Mouse (Mus musculus): ENCODE data around the gene Cacna1a.

Gene Cacna1a

DNA sequence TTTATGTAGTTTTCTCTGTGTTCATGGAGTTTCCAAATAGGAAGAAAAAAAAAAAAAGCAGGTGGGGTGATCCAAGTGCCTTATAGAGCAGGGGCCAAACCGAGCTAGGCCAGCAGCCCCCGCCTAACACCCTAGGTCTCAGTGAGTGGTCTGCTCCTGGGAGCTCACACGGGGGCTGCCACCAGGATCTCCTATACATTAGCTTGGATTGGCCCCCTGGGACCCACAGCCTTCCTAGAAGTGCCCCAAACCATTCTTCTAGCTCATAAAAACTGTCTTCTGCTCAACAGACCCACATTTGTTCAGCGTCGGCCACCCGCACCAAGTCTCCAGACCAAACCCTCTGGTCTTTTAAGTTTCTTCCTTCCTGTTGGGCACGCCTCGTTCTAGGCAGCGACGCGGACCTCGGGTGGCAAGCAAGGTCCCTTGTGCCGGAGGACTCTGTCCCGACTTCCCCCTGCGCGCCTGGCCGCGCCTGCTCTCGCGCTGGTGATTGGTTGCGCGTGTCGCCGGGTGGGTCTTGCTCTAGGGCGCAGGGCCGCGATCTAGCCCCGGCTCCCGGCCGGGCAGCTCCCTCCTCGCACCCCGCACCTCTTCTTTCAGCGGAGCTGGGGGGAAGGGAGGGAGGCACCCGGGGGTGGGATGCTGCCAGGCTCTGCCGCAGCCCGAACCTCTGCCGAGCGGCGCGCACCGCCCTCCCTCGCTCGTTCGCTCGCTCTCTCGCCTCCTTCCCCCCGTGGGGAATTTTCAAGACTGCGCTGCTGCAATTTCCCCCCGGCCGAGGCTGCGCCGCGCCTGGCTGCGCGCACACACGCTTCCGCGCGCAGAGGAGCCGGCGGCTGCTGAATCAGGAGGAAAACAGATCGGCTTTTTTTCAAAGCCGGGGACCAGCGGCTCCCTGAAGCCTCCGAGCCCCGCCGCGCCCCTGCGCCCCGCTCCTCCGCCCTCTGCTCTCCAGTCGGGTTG is 25.9 kb downstream of the Cacna1a start:
- DNase-seq (ENCODE audit: low read depth, low spot score): peak; percentile 47

DNA sequence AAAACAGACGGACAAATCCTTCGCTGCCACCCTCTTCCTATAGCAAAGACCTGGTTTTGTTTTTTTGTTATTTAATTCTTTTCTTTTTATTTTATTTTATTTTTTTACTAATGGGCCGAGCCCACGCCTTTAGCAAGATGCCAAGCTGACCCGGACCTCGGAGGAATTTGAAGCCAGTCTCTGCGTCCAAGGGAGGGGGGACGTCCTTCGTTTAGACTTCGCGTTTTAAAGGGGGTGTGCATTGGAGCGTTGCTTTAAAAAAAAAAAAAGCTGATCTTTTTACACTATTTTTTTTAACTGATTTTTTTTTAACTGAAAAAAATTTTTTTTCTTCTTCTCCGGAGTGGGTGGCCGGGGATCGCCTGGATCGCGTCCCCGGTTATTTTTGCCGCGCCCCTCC is 26.7 kb downstream of the Cacna1a start:
- no peak for DNase-seq (ENCODE audit: low read depth, low spot score)

DNA sequence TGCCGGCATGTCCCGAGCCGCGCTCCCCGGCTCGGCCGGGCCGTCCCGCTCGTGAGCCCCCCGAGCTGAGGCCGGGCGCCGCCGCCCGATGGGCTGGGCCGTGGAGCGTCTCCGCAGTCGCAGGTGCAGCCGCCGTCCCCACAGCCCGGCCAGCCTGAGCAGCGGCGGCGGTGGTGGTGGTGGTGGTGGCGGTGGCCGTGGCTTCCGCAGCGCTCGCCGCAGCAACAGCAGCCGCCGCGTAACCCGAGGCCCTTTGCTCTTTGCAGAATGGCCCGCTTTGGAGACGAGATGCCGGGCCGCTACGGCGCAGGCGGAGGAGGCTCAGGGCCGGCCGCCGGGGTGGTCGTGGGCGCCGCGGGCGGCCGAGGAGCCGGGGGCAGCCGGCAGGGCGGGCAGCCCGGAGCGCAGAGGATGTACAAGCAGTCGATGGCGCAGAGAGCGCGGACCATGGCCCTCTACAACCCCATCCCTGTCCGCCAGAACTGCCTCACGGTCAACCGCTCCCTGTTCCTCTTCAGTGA is 27.2 kb downstream of the Cacna1a start:
- DNase-seq (ENCODE audit: low read depth, low spot score): peak; percentile 13

DNA sequence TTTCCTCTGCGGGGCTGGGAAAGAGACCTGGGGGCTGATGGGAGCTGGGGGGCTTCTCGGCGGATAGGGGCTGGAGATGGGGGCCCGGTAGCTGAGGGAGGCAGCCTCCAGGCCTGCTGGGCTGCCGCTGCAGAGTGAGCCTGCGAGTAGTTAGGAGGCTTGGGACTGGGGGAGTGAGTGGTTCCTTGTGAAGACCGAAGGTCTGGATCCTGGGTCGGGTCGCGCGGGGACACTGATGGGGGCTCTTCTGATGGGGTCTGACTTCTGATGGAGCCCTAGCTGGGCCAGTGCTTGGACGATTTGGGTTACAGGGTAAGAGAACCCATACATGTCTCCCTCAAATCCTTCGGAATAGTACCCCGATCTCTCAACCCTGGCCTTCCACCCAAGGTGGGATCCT is 27.8 kb downstream of the Cacna1a start:
- no peak for DNase-seq (ENCODE audit: low read depth, low spot score)

DNA sequence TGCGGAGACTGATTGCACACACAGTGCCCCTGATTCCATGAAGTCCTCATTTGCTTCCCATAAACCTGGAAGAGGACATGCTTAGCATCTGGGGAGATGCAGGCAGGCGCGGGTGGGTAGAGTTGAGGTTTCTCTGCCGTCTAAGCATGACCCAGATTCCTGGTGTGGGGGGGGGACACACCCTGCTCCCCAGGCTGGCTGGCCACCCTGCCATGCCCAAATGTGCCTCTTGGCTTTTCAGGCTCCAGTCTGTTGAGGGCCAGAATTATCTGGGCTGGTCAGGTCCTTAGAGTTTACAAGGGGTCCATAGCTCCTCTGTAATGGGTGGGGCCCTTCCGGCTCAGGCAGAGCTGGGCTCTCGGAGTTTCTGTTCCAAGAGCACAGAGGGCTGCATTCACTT is 28.7 kb downstream of the Cacna1a start:
- DNase-seq (ENCODE audit: low read depth, low spot score): no peak

DNA sequence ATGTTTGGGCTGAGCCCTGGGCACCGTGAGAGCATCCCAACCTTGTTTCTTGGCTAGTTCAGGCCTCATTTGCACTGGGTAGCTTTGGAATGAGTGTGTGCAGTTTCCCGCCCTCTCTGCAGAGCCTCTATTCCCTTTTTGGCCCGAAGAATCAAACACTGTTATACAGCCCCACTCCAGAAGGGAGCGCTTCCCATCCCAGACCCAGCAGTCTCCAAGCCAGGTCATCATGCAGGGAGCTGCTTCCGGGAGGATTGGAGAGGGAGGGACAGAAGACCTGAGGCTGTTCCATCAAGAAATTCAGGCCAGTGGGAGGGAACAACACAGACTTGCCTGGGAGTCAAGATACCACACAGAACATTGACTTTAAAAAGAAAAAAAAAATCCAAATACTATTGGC is 29.6 kb downstream of the Cacna1a start:
- DNase-seq (ENCODE audit: low read depth, low spot score): no peak

DNA sequence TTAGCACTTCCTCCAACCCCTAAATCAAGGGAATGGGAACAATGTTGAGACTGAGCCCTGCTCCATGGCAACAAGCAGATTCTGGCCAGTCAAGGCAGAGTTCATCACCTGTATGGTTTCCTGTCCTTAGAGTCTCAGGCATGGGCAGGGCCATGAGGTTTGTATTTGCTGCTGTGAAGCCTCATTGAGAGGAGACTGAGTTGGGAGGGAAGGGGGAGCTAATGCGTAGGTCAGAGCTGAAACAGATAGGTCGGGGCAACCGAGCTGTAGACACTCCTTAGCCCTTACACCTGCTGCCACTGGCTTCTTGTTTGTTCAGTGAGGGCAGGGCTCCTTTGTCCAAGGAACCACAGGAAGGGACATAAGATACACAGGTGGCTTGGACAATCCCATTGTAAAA is 36.2 kb downstream of the Cacna1a start:
- no peak for DNase-seq (ENCODE audit: low read depth, low spot score)

DNA sequence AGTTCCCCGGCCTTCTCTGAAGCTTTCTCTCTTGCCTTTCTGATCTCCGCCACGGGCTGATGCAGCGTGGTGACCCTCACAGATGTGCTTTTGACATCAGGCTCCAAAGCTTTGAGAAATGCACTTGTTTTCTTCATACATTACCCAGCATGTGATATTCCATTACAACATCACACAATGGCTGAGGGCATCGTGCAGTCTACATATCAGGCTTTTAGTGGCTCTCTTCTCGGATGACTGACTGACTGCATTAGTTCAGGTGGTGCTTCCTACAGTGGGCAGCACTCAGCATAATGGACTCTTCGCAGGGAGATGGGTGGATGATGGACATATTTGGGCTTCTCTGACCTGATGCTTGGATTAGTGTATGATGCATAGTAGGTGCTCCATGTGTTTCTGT is 37.8 kb downstream of the Cacna1a start:
- no peak for DNase-seq (ENCODE audit: low read depth, low spot score)

DNA sequence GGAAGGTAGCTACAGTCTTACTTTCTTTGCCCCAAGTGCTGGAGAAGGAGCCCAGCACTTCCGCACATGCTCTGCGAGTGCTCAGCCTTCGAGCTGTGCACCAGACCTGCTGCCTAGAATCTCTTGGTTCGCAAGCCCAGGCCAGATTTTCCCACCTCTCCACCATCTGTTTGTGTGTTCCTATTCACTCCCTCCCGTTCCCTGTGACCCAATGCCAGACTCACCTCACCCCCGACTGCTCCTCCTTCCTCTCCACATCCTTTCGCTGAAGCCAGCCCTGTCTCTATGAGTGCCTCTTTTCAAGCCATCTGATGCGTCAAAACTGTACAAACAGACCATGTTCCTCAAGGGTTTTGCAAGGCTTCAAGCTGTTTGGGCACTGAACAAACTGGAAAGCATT is 38.3 kb downstream of the Cacna1a start:
- no peak for DNase-seq (ENCODE audit: low read depth, low spot score)

DNA sequence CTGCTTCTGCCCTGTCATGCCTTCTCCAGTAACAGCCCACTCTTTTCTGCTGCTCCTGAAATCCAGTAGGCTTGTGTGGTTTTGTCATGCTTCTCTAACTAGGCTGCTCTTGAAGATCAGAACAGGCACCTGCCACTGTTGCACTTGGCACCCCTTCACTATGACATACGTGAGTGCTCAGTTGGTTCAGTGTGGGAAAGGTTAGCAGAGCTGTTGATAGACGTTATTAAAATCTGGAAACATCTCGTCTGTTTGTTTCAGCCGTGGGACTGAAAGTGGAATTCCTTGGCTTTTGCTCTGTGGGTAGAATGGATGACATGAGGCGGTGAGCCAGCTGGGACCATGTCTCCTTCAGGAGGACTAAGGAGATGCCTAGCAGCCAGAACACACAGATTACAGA is 39.8 kb downstream of the Cacna1a start:
- no peak for DNase-seq (ENCODE audit: low read depth, low spot score)

DNA sequence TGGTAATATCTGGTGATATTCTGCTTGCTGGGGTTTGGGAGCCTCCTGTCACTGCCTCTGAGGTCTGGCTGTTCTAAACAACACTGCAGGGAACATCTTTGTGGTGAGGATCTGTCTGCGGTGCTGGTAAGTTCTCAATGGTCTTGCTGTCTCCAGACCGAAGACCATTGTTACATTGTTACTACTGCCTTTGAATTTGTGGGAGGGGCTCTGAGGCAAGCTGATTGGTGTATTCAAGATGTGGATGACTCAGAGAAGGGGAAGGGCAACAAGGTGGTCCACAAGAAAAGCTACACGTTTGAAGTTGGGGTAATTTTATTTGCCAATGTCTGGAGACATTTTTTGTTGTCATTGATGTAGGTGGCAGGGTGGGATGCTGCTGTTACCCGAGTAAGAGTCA is 40.8 kb downstream of the Cacna1a start:
- DNase-seq (ENCODE audit: low read depth, low spot score): no peak

DNA sequence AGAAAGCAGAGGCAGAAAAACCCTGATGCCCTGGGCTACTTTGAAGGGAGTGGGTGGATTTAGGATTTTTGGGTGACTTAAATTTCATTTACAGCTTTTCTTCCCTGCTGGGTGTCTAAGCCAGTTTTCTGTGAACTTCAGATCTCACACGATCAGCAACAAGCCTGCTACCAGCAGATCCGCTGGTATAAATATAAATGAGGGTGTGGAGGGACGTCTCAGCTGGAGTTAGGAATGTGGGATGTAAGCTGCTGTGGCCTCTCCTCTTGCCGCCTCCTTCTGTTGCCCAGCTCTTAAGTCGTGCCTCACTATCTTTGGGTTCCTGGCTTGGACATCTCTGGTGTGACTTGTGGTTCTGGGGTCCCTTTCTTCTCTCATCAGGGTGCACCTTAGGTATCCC is 41.3 kb downstream of the Cacna1a start:
- no peak for DNase-seq (ENCODE audit: low read depth, low spot score)

DNA sequence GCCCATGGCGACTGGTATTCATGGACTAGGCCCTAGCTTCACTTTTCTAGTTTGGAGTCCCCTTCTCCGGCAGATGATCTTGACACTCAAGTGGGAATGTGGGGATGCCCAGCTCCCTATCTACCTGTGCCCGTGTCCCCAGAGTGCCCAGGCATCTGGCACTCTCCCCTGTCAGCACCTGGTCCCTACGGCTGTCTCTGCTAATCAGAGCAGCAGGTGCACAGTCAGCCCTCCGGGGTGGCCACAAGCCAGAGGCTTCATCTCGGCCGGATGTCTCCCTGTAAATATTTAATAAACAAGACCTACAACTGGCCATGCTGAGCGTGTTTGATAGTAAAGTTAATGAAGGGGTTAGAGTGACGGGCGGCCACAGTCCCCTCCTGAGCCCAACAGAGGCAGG is 47.1 kb downstream of the Cacna1a start:
- DNase-seq (ENCODE audit: low read depth, low spot score): no peak

DNA sequence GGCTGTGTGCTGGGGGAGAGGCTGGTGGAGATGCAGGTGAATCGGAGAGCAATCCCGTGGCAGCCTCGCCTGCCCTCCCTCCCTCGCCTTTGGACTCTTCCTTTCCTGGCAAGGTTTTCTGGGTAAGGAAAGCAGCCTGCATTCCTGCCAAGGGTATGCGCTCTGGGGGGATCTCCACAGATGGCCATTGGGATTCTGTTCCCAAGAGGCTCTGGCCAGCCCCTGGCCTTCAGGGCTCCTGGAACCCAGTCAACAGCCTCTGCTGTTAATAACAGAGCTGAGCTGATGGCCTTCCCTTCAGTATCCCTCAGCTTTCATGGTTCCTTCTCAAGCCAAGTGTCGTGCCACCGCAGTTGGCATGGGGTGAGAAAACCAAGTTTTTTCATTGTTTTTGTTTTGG is 51.6 kb downstream of the Cacna1a start:
- no peak for DNase-seq (ENCODE audit: low read depth, low spot score)

DNA sequence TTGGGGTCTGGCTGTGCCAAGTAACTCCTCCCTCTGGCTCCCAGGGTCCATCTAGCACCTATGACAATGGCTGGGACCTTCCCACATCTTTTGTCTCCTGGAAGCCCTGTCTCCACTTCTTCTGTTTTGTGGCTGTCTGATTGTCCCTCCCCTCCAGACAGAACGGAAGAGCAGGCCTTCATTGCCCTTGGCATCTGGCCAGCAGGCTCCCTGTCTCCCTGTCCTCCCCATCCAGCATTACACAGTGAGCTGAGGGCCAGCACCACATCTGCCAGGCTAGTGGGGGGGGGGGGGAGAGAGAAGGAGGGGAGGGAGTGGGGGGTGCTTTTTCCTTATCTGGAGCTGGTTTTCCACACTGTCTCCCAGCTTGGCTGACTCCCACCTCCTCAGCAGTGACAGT is 53.8 kb downstream of the Cacna1a start:
- no peak for DNase-seq (ENCODE audit: low read depth, low spot score)

DNA sequence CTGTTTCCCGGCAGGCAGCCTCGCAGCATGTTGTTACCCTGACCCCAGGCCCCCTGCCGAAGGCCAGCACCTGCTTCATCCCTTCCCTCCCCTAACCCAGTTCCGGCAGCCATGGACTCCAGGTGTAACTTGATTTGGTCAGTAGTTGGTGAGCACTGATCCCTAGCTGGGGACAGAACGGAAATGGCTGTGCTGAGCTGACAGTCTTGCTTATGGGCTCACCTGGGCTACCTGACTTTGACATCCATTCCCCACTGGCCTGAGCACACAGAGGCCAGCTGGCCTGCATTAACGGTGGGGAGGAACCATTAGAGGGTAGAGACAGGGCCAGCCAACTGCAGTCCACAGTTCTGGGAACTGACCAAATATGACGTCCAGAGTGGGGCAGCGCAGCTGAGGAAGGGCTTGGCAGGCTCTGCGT is 58.3 kb downstream of the Cacna1a start:
- DNase-seq (ENCODE audit: low read depth, low spot score): no peak

DNA sequence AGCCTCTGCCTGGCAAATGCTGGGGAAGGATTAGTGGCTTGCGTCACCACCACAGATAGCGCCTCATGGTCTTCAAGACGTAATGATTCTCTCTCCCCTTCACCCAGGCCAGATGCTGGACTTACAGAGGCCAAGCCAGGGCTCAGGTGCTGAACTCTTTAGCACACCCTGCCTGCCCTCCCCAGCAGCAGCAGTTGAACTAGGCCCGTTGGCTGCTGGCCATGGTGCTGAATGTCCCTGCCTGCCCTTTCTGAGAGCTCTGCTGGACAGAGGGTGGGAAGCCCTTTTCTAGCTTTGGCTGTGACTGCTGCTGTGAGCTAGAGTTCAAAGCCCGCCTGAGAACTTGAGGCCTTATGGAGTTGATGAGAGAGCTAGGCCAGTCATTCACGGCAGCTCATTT is 66.3 kb downstream of the Cacna1a start:
- DNase-seq (ENCODE audit: low read depth, low spot score): peak; percentile 76

DNA sequence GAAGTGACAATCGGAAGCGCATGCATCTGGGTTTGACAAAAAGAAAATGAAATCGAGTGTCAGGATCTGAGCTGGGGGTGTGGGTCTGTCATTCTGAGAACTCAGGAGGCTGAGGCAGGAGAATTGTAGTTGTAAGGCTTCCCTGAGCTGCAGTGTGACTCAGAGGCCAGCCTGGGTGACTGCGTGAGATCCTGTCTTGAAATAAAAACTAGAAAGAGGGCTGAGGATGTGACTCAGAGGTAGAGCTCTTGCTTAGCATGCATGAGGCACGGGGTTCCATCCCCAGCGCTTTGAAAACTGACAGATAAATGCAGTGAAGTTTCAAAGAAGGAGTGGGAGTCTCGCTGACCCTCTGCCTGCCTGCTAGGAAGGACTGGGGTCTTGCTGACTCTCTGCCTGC is 70.6 kb downstream of the Cacna1a start:
- DNase-seq (ENCODE audit: low read depth, low spot score): no peak

DNA sequence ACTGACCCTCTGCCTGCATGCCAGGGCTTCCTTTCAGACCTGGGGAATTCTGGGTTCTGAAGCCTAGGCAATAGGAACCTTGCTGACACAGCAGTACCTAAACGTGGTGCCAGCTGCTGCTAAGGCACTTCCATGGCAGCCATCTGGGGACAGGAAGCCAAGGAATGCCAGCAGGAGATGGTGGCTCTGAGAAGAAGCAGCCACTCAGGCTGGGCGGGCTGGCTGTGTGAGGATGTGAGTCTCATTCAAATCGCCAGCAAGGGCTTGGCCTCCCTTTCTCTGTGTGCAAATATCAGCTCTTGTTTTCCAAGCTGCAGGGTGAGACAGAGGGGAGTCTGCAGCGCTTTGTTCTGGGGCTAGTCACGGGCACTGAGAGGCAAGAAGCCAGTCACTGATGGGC is 71.0 kb downstream of the Cacna1a start:
- DNase-seq (ENCODE audit: low read depth, low spot score): no peak

DNA sequence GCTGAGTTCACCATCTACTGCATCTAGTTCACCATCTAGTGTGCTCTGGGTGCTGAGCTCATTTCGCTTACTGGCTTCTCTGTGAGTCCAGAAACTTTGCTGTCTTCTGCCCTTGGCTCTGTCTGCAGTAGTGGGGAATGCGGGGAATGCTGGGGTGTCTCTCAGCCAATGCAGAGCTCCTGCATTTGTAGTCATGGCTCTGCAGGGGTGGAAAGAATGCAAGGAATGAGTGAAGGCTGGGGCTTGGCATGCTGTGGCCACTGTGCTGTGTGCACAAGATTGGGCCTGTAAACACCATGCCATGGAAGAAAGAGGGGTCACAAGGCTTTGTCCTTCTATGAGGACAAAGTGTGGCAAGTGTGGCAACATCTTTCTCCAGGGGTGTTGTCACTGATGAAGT is 72.5 kb downstream of the Cacna1a start:
- no peak for DNase-seq (ENCODE audit: low read depth, low spot score)

DNA sequence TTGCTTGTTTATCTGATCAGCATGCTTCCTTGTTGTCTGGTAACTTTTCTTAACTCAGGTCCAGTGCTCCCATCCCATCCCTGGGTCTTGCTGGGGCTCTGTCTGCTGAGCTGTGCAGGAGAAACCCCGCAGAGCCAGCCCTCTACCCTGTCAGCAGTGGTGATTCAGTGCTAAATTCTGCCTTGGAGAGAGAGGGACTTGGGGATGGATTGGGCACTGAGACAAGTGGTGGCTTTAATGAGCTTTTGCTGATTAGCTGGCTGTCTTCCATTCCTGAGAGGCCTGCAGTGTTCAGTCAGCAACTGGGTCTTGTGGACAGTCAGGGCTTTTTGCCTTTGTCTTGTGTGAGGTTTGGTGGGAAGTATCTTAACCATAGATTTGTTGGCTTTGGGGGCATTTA is 78.7 kb downstream of the Cacna1a start:
- no peak for DNase-seq (ENCODE audit: low read depth, low spot score)

DNA sequence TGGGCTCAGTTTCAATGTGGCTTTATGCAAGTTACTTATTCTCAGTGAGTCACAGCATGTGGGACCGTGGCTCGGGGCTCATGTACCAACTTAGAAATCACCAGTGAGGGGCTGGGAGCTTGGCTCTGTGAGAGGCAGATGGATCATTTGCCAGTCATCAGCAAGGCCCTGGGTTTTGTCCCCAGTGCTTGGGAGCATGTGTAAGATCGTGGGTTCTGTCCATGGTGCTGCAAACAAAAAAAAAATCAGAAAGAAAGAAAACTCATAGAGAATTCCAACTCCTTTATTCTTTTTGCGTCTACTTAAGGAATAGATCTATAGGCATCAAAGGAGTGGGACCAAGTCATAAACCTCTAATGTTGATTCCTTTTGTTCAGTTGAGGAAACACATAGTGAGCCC is 80.8 kb downstream of the Cacna1a start:
- DNase-seq (ENCODE audit: low read depth, low spot score): peak; percentile 7

DNA sequence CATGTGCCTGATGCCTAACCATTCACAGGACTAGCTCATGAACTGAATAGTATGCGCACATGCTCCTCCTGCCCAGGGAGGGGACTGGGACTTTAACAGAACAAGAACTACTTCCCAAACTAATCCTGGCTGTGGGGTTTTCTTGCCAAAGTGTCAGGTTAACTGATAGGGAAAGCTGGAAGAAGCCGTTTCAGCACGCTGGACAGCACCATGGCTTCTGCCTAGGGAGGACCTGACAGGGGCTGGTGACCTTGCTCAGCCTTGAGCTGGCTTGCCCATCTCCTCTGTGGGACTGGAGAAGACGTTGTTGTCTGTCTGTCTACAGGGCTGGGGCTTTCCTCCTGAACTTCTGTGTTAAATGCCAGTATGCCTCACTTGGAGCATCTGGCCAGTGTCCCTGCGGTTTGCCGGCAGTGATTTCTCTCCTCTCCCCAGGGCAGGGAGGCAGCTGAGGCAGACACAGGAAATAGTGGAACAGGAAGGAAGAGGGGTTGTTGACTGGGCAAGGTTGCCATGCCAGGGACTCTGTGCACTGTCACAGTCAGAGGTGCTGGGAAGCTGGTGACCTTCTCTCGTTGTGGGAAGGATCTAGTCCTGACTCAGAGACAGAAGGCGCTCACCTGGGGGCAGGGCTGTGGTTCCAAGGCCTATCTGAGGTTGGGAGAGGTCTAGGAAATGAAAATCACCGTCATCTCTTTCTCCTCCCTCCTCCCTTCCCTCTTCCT is 83.2 kb downstream of the Cacna1a start:
- peak; percentile 71 for DNase-seq (ENCODE audit: low read depth, low spot score)

All from embryo, embryonic 11.5 days (tissue).